Mouse (Mus musculus): ENCODE measurements around the gene Plxna3. TPM values are rescaled to one million over a fixed set of nuclear protein-coding genes. Genes with fewer than 3 reads are reported as not detected.
"Not testable (repeated sequence)": the region's sequence is repeated elsewhere in the genome, so short reads cannot be mapped to it uniquely, and the experiment has no call there.

Plxna3 gene
- total RNA-seq, 1 experiment from 2014 or later = 0.19 TPM

- not testable (repeated sequence) for ATAC-seq (replicated peaks; ENCODE audit: insufficient number of reproducible peaks, low FRiP score, low TSS enrichment, poor library complexity, severe bottlenecking)
Measured at GRCm38 (mm10) chrX:74357069-74357468, 28.2 kb downstream of the Plxna3 start.

GRCm38 (mm10) chrX:74359171-74359570 lies 30.3 kb downstream of the Plxna3 start:
- no peak for ATAC-seq (replicated peaks; ENCODE audit: insufficient number of reproducible peaks, low FRiP score, low TSS enrichment, poor library complexity, severe bottlenecking)

GRCm38 (mm10) chrX:74367512-74367911 lies 38.6 kb downstream of the Plxna3 start:
- no peak for ATAC-seq (replicated peaks; ENCODE audit: insufficient number of reproducible peaks, low FRiP score, low TSS enrichment, poor library complexity, severe bottlenecking)

GRCm38 (mm10) chrX:74368209-74368909 lies 39.5 kb downstream of the Plxna3 start:
- ATAC-seq (replicated peaks; ENCODE audit: insufficient number of reproducible peaks, low FRiP score, low TSS enrichment, poor library complexity, severe bottlenecking) = peak; percentile 57

GRCm38 (mm10) chrX:74372888-74373549 lies 44.2 kb downstream of the Plxna3 start, which contains the start of the genes Ubl4a and Slc10a3:
TSS of gene Ubl4a (minus strand) at chrX:74373218.
TSS of gene Slc10a3 (minus strand) at chrX:74373349.
- ATAC-seq (replicated peaks; ENCODE audit: insufficient number of reproducible peaks, low FRiP score, low TSS enrichment, poor library complexity, severe bottlenecking) = peak; percentile 99

GRCm38 (mm10) chrX:74384451-74384850 lies 55.6 kb downstream of the Plxna3 start:
- ATAC-seq (replicated peaks; ENCODE audit: insufficient number of reproducible peaks, low FRiP score, low TSS enrichment, poor library complexity, severe bottlenecking) = no peak

GRCm38 (mm10) chrX:74388153-74388552 lies 59.3 kb downstream of the Plxna3 start:
- no peak for ATAC-seq (replicated peaks; ENCODE audit: insufficient number of reproducible peaks, low FRiP score, low TSS enrichment, poor library complexity, severe bottlenecking)

GRCm38 (mm10) chrX:74392535-74393443 lies 63.9 kb downstream of the Plxna3 start, which contains the start of the genes Fam3a and Ikbkg:
TSS of gene Fam3a (minus strand) at chrX:74393272.
TSS of gene Ikbkg (plus strand) at chrX:74393290.
- peak; percentile 100 for ATAC-seq (replicated peaks; ENCODE audit: insufficient number of reproducible peaks, low FRiP score, low TSS enrichment, poor library complexity, severe bottlenecking)

Other genes starting within 250 kb of the Plxna3 start
- gene Opn1mw, start 201.6 kb upstream of the Plxna3 start, total RNA-seq (2017) = not detected in 3 replicates
- gene Mecp2, start 193.7 kb upstream of the Plxna3 start, total RNA-seq (2017) = 22.6 to 35.0 TPM (median 27.3 TPM) in 3 replicates
- gene Tex28, start 161.2 kb upstream of the Plxna3 start, total RNA-seq (2017) = not detected in 3 replicates
- not detected in 3 replicates for gene Tktl1, start 151.8 kb upstream of the Plxna3 start, total RNA-seq (2017)
- 2,023 to 2,748 TPM (median 2,149 TPM) in 3 replicates for gene Flna, start 79.2 kb upstream of the Plxna3 start, total RNA-seq (2017)
- 85.3 to 98.0 TPM (median 91.4 TPM) in 3 replicates for gene Emd, start 74.4 kb upstream of the Plxna3 start, total RNA-seq (2017)
- 1,229 to 1,534 TPM (median 1,358 TPM) in 3 replicates for gene Rpl10, start 58.3 kb upstream of the Plxna3 start, total RNA-seq (2017)
- gene Taz, start 47.2 kb upstream of the Plxna3 start, total RNA-seq (2017) = 59.4 to 103 TPM (median 69.3 TPM) in 3 replicates
- gene Dnase1l1, start 46.7 kb upstream of the Plxna3 start, total RNA-seq (2017) = 46.0 to 56.4 TPM (median 56.0 TPM) in 3 replicates
- gene Atp6ap1, start 32.0 kb upstream of the Plxna3 start, total RNA-seq (2017) = 286 to 398 TPM (median 345 TPM) in 3 replicates
- 87.9 to 106 TPM (median 93.3 TPM) in 3 replicates for gene Gdi1, start 24.1 kb upstream of the Plxna3 start, total RNA-seq (2017)
- gene Fam50a, start 16.0 kb upstream of the Plxna3 start, total RNA-seq (2017) = 83.1 to 120 TPM (median 87.7 TPM) in 3 replicates
- 6.7 to 12.1 TPM (median 11.1 TPM) in 3 replicates for gene Lage3, start 24.6 kb downstream of the Plxna3 start, total RNA-seq (2017)
- 3.6 to 12.2 TPM (median 10.0 TPM) in 3 replicates for gene Ubl4a, start 44.2 kb downstream of the Plxna3 start, total RNA-seq (2017)
- gene Slc10a3, start 44.3 kb downstream of the Plxna3 start, total RNA-seq (2017) = 11.6 to 17.2 TPM (median 13.4 TPM) in 3 replicates
- 10.5 to 15.7 TPM (median 12.8 TPM) in 3 replicates for gene Fam3a, start 64.2 kb downstream of the Plxna3 start, total RNA-seq (2017)
- 26.2 to 51.9 TPM (median 31.9 TPM) in 3 replicates for gene Ikbkg, start 64.2 kb downstream of the Plxna3 start, total RNA-seq (2017)
- gene G6pdx, start 100.1 kb downstream of the Plxna3 start, total RNA-seq (2017) = 120 to 126 TPM (median 124 TPM) in 3 replicates
- gene Gm6880, start 152.3 kb downstream of the Plxna3 start, total RNA-seq (2017) = not detected in 3 replicates
- gene Olfr1326-ps1, start 245.8 kb downstream of the Plxna3 start, total RNA-seq (2017) = not detected in 3 replicates

Data from monocyte, adult 5-6 weeks (primary cell).